Mouse (Mus musculus) inflammation-experienced regulatory T-cells, adult 16 weeks (primary cell): ENCODE data around the gene Iqgap3. TPM values are rescaled to one million over a fixed set of nuclear protein-coding genes. Genes with fewer than 3 reads are reported as not detected.

Source experiments
- polyA plus RNA-seq: library from polyadenylated mRNA; unstranded; fragments of 100-300 nt; shearing (Covaris generic); gene quantifications from one replicate; pipeline ENCODE4 v1.2.1, GENCODE M21; 2017

Iqgap3 gene
- 0.85 TPM for polyA plus RNA-seq

DNA sequence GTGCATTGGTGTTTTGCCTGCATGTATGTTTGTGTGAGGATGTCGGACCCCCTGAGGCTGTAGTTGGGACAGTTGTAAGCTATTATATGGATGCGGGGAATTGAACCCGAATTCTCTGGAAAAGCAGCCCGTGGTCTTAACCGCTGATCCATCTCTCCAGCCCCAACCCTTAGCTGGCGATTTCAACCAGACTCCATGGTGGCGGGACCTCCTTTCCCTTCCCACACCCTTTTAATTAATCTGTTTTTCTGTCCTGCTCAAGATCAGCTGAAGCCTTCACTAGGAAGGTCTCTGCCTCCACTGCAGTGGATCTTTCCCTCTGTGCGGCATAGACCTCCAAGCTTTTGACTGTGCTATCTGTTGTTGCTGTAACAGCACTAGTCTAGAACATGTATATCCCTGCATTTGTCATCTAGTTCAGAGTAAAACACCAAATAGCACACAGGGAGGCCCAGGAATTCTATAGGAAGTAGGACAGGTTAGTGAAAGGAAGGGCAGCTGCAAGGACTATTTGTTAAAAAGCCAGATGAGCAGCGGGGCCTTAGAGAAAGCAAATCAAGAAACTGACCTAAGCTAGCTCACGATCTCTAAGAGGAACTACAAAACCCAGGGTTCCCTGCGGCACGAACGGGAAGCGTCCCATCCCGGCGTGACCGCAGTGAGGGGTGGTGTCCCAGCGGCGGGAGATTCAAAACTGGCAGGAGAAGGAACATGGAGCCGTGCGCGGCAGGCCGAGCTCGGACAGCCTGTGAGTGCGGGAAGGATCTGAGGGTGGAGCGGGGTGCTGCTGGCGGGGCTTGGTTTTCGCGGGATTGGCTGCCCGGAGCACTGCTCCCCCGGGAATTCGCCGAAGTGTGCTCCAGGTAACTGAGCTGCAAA, at the start of gene Iqgap3:
Gene Iqgap3 (plus strand): TSS at position 627 of the 879 bp plus-strand sequence.

GRCm38 (mm10) chr3:88042661-88043421, 38.9 kb upstream of the Iqgap3 start, which contains the start of gene Gpatch4:
TSS of gene Gpatch4 (plus strand) at chr3:88043108.

GRCm38 (mm10) chr3:88057902-88058696, 23.7 kb upstream of the Iqgap3 start, which contains the start of gene Naxe:
TSS of gene Naxe (minus strand) at chr3:88058495.

DNA sequence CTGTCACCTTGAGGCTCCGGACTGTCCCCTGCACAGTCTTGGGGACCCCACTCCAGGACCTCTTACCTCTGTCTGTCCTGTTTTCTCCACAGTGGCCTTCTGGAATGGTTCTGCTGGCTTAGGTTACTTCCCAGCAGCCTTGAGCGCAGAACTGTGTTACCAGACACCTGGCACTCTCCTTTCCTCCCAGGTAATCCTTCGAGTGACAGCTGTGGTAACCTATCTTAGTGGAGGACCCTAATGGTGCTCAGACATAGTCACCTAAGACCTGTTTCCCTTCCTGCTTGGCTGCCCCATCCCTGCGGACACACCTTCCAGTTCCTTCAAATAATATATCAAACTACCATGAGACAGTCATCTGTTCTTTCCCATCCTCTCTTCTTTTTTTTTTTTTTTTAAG, 3.6 kb upstream of the Iqgap3 start, which contains the start of gene Ttc24:
Gene Ttc24 (minus strand): TSS at position 101 of the 400 bp plus-strand sequence.

DNA sequence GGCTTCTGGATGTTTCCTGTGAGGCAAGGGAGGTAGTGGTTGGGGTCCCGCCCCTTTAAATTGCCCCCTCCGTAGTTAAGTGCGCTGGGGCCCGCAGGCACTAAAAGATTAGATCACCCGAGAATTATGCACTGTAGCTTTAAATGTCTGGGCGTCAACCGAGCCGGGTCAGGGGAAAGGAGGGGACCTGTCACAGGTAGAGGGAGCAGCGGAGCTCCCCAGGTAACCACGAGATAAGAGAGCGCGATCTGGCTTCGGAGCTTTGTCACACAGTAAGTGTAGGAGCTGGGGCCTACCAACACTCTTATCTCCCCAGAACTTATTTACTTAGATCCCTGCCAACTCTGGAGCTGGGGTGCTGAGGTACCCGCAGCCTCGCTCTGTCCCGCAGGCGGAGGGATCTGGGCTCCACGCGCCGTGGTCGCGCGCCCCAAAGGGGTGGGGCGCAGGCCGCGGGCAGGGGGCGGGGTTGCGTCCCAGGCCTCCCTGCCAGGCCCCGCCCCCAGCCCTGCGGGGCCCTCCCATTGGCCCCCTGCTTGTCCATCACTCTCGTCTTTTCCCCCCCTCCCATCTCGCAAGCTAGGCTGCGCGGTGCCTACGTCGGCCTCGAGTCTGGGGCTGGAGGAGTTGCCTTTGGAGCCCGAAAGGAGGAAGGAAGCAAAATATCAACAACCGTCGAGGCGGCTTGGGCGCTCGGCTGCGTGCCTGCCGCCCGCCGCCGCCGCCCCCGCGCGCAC, 60.2 kb downstream of the Iqgap3 start, which contains the start of gene Mef2d:
Gene Mef2d (plus strand): TSS at position 586 of the 737 bp plus-strand sequence.

Other genes starting within 250 kb of the Iqgap3 start
- 313 TPM for gene Sh2d2a, start 235.2 kb upstream of the Iqgap3 start, polyA plus RNA-seq
- 13.7 TPM for gene Prcc, start 196.4 kb upstream of the Iqgap3 start, polyA plus RNA-seq
- gene Hdgf, start 175.7 kb upstream of the Iqgap3 start, polyA plus RNA-seq: 29.0 TPM
- gene Mrpl24, start 162.5 kb upstream of the Iqgap3 start, polyA plus RNA-seq: 128 TPM
- gene Isg20l2, start 151.7 kb upstream of the Iqgap3 start, polyA plus RNA-seq: 9.4 TPM
- 26.0 TPM for gene Rrnad1, start 151.3 kb upstream of the Iqgap3 start, polyA plus RNA-seq
- gene Crabp2, start 133.3 kb upstream of the Iqgap3 start, polyA plus RNA-seq: not detected
- gene Nes, start 110.9 kb upstream of the Iqgap3 start, polyA plus RNA-seq: not detected
- gene Bcan, start 81.7 kb upstream of the Iqgap3 start, polyA plus RNA-seq: not detected
- not detected for gene Hapln2, start 54.4 kb upstream of the Iqgap3 start, polyA plus RNA-seq
- 36.8 TPM for gene Gpatch4, start 38.9 kb upstream of the Iqgap3 start, polyA plus RNA-seq
- gene Naxe, start 23.5 kb upstream of the Iqgap3 start, polyA plus RNA-seq: 109 TPM
- gene Ttc24, start 3.7 kb upstream of the Iqgap3 start, polyA plus RNA-seq: not detected
- 25.6 TPM for gene Mef2d, start 60.4 kb downstream of the Iqgap3 start, polyA plus RNA-seq
- gene Rhbg, start 172.7 kb downstream of the Iqgap3 start, polyA plus RNA-seq: not detected
- not detected for gene Gm38392, start 205.2 kb downstream of the Iqgap3 start, polyA plus RNA-seq
- 9.0 TPM for gene Tsacc, start 215.0 kb downstream of the Iqgap3 start, polyA plus RNA-seq
- 333 TPM for gene Cct3, start 215.1 kb downstream of the Iqgap3 start, polyA plus RNA-seq
- 413 TPM for gene Glmp, start 243.1 kb downstream of the Iqgap3 start, polyA plus RNA-seq